Mouse (Mus musculus): Measurements from ENCODE around the gene Pcca.

DNA sequence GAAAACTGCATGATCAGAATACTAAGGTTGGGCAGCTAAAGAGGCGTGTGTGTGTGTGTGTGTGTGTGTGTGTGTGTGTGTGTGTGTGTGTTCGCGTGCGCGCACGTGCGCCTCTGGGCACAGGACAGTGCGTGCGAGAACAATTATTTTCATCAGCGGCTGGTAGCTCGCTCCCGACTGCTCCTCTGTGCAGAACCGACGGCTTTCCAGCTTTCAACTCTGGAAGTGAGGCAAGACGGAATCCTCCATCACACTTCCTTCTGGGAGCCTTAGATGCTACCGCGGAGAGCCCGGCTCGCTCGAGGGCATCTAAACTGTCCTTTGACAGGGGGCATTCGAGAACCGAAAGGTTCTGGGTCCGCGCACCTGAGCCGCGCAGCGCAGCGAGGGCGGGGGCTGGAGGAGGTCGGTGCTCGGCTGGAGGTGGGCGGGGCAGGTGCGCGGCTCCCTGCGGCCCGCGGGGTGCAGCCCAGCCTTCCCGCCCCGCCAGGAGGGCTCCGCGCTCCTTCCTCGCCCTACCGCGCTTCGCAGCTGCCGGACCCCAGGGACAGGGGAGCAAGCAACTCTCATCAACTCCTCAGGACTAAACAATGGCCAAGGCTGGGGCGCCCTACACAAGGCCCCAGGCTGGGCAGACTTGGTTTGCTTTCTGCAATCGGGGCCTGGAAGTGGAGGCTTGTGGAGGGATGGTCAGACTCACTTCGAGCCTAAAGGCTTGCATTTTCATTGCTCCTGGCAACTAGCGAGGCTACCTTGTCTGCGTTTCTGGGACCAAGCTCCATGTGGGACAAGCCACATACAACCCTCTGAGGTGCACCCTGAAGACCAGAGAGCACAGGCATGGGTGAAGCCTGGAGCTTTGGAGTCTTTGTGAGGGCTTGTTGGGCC is 43.4 kb upstream of the Pcca start, which contains the start of gene Gm10837:
- TF ChIP-seq CTCF (IDR thresholded peaks at IDR 0.05; ENCODE audit: control insufficient read depth, insufficient read depth, insufficient read length) = no peak
- TF ChIP-seq MYOD1 (IDR thresholded peaks at IDR 0.05; ENCODE audit: control insufficient read depth, insufficient read length, low read depth) = no peak
- no peak for TF ChIP-seq MAX (IDR thresholded peaks at IDR 0.05)
- TF ChIP-seq USF1 (IDR thresholded peaks at IDR 0.05; ENCODE audit: low read depth) = no peak
- TF ChIP-seq MYOG (IDR thresholded peaks at IDR 0.05; ENCODE audit: control insufficient read depth, extremely low read depth, insufficient read length) = no peak

Data from C2C12 (cell line).